Mouse (Mus musculus) myocyte (in vitro differentiated cells): ENCODE measurements around the gene Tenm4.

Source experiments
- REST ChIP-seq: IDR thresholded peaks from one replicate; pipeline ENCODE4 v1.6.1; 2011; ENCODE audit warnings: mild to moderate bottlenecking, control low read depth, moderate library complexity; ENCODE audit not compliant: insufficient read depth, insufficient read length
- USF1 ChIP-seq: IDR thresholded peaks from one replicate; pipeline ENCODE4 v1.6.1; 2011; ENCODE audit warnings: low read depth, mild to moderate bottlenecking, control low read depth, moderate library complexity

- TF ChIP-seq USF1: no peak
- no peak for TF ChIP-seq REST
Observed at GRCm38 (mm10) chr7:96536313-96536880, 365.4 kb downstream of the Tenm4 start.
